Mouse (Mus musculus) forebrain, embryonic 14.5 days (tissue): ENCODE results near the gene Ccdc110. TPM values are rescaled to one million over a fixed set of nuclear protein-coding genes. Genes with fewer than 3 reads are reported as not detected.

Source experiments
- ATAC-seq: fragments of 200-750 bp; cut with Nextera tagmentation; 2 replicates; pipeline ENCODE4 v1.8.0; 2017; ENCODE audit warnings: mild to moderate bottlenecking, moderate library complexity
- DNase-seq: peaks from one replicate; pipeline ENCODE4 v3.0.0-alpha.2; 2015; ENCODE audit warnings: low spot score
- H3K27ac ChIP-seq: fragments of 300-500 bp; sonication (generic); 2 replicates; pipeline ENCODE4 v1.5.1; 2014; ENCODE audit warnings: low read depth, mild to moderate bottlenecking, control low read depth, low read length, moderate library complexity
- H3K27me3 ChIP-seq: fragments of 300-500 bp; sonication (generic); replicated peaks from 2 replicates; pipeline ENCODE4 v1.6.1; 2014; ENCODE audit warnings: low read length, control low read depth, mixed read lengths; ENCODE audit not compliant: control insufficient read depth, insufficient read depth
- H3K36me3 ChIP-seq: fragments of 300-500 bp; sonication (generic); 2 replicates; pipeline ENCODE4 v1.6.1; 2014; ENCODE audit warnings: low read length, control low read depth; ENCODE audit not compliant: control insufficient read depth, insufficient read depth
- H3K4me1 ChIP-seq: fragments of 300-500 bp; sonication (generic); 2 replicates; pipeline ENCODE4 v1.6.1; 2014; ENCODE audit warnings: antibody characterized with exemption, low read length, control low read depth; ENCODE audit not compliant: control insufficient read depth, insufficient read depth
- H3K4me2 ChIP-seq: fragments of 300-500 bp; sonication (generic); 2 replicates; pipeline ENCODE4 v1.6.1; 2014; ENCODE audit warnings: mild to moderate bottlenecking, control low read depth, low read length
- H3K4me3 ChIP-seq: fragments of 300-500 bp; sonication (generic); 2 replicates; pipeline ENCODE4 v1.5.1; 2014; ENCODE audit warnings: low read depth, low read length, control low read depth
- H3K9ac ChIP-seq: fragments of 300-500 bp; sonication (generic); 2 replicates; pipeline ENCODE4 v1.6.1; 2014; ENCODE audit warnings: mild to moderate bottlenecking, low read length, control low read depth, moderate library complexity
- H3K9me3 ChIP-seq: fragments of 300-500 bp; sonication (generic); replicated peaks from 2 replicates; pipeline ENCODE4 v1.6.1; 2016; ENCODE audit warnings: low read length, control low read depth, mixed read lengths; ENCODE audit not compliant: control insufficient read depth
- WGBS: fragments of 180-500 bp; shearing (Covaris S2); extraction: QIAGEN DNeasy Blood & Tissue Kit; methylation state at CpG from one replicate; pipeline ENCODE4 v1.1.7; 2014; 5-methylcytosine and 5-hydroxymethylcytosine counted together
- polyA plus RNA-seq: library from polyadenylated mRNA; unstranded; fragments of >200 nt; fragmentation: Nextera tagmentation; extraction: Ambion mirVana; gene quantifications from 2 replicates; pipeline ENCODE4 v1.2.1, GENCODE M21; 2014

The Ccdc110 gene
- polyA plus RNA-seq, 1 experiment from 2014 or later, result 0.17 TPM

DNA sequence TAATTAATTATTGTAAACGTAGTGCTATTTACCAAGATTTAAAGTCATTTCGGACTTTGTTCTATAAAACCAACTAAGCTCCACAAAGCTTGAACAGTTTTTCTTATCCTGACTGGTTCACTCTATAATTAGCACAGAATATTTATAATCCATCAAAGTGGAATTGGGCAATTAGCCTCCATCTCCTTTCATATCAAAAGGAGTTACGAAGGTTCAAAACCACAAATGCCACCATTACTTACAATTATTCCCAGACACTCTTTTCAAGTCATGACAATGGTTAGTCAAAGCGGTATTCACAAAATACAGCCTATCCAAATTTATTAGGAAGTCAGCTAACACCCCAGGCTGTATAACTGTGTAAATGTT, 28.2 kb upstream of the Ccdc110 start:
- Histone ChIP-seq H3K4me2 (no peak overlapping the region), H3K9ac (no peak overlapping the region), H3K36me3 (no peaks in the 10 kb centered on the region), H3K27me3 (no peaks in the 10 kb centered on the region), H3K27ac (no peak overlapping the region), H3K9me3 (no peaks in the 10 kb centered on the region), H3K4me3 (no peak overlapping the region), H3K4me1 (peaks cover 7% of the 10 kb centered on the region; the same call in 1 of the 2 replicates)
- ATAC-seq (peak; percentile 43; the same call in 1 of the 2 replicates), DNase-seq (peak; percentile 49)
- 11% methylated on average over 4 of the region's 4 CpGs for WGBS

DNA sequence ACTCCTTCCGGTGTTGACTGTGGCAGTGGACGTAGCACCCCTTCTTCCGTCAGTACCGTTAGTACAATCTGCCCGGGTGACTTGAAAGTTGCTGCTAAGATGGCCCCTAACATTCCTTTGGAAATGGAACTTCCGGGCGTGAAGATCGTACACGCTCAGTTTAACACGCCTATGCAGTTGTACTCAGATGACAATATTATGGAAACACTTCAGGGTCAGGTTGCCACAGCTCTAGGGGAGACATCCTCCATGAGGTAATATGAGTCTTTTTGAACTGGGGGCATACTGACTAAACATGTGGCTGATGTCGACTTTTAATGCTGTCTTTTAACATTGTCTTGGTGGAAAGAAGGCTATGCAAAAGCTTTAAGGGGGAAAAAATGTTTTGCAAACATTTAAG, 20.7 kb upstream of the Ccdc110 start:
- Histone ChIP-seq H3K27me3 (no peaks in the 10 kb centered on the region), H3K36me3 (no peaks in the 10 kb centered on the region), H3K9ac (no peak overlapping the region), H3K4me1 (peaks cover 2% of the 10 kb centered on the region; the same call in 1 of the 2 replicates), H3K4me2 (no peak overlapping the region), H3K4me3 (no peak overlapping the region), H3K9me3 (no peaks in the 10 kb centered on the region), H3K27ac (no peak overlapping the region)
- WGBS, result 94% methylated on average over 11 of the region's 11 CpGs
- ATAC-seq (no peak), DNase-seq (no peak)

DNA sequence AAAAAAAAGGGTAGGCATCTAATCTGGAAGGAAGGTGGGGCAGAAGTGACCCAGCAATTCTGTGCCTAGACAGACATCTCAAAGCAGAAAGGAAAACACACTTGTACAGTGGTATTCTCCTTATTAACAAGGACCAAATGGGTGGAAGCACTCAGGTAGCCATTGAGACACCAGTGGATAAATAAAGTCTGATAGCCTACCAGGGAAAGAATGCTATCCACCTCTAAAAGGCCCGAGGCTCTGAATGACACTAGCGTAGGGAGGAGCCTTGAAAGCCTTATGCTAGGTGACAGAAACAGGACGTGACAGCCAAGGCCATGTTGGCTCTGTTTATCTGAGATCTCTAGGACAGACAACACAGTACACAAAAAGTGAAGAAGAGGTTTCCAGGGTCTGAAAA, 17.9 kb upstream of the Ccdc110 start:
- Histone ChIP-seq H3K9ac (no peak overlapping the region), H3K4me3 (no peak overlapping the region), H3K4me2 (no peak overlapping the region), H3K27me3 (no peaks in the 10 kb centered on the region), H3K27ac (no peak overlapping the region), H3K36me3 (no peaks in the 10 kb centered on the region), H3K4me1 (no peaks in the 10 kb centered on the region), H3K9me3 (no peaks in the 10 kb centered on the region)
- no peak for ATAC-seq
- WGBS, result 88% methylated on average over 3 of the region's 3 CpGs
- DNase-seq, result no peak

DNA sequence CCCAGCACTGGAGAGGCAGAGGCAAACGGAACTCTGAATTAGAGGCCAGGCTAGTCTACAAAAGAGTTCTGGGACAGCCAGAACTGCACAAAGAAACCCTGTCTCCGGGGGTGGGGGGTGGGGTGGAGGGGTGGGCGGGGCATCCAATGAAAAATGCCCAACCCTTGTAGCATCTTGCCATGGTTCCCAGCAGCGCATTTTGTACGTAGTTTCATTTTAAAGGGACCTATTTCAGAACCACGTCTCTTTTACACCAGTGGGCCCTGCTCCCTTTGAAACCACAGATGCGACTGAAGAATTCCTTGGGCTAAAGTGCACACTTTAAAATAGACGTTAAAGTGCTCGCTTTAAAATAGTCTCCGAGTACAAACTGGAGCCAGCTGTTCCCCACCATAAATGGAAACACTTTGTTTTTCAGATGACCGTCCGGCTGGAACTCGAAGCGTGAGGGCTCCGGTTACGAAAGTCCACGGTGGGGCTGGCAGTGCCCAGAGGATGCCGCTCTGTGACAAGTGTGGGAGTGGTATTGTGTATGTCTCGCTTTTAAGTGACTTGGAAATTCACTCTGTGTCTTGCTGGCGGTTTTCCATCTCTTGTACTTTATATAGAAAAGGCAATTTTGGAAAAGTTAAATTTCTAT, 17.3 kb upstream of the Ccdc110 start:
- DNase-seq (no peak), ATAC-seq (no peak)
- Histone ChIP-seq H3K4me1 (no peaks in the 10 kb centered on the region), H3K9ac (no peak overlapping the region), H3K27ac (no peak overlapping the region), H3K27me3 (no peaks in the 10 kb centered on the region), H3K9me3 (no peaks in the 10 kb centered on the region), H3K36me3 (no peaks in the 10 kb centered on the region), H3K4me2 (no peak overlapping the region), H3K4me3 (no peak overlapping the region)
- 84% methylated on average over 20 of the region's 20 CpGs for WGBS

DNA sequence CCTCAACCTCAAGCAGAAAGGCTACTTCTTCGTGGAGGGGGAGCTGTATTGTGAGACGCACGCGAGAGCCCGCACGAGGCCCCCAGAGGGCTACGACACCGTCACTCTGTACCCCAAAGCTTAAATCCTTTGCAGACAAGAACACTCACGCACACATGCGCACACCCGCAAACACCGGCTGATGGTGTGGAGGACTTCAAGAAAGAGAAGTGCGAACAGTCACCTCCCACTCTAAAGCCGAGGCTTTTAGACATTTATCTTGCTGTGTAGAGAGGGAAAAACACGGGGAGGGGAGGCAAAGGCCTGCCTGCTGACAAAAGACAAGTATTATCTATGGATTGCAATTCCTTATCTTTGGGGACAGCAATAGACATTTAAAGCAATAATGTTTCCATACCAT, 15.5 kb upstream of the Ccdc110 start:
- Histone ChIP-seq H3K36me3 (no peaks in the 10 kb centered on the region), H3K27ac (no peak overlapping the region), H3K9ac (no peak overlapping the region), H3K27me3 (no peaks in the 10 kb centered on the region), H3K9me3 (no peaks in the 10 kb centered on the region), H3K4me1 (no peaks in the 10 kb centered on the region), H3K4me2 (no peak overlapping the region), H3K4me3 (no peak overlapping the region)
- no peak for ATAC-seq
- 88% methylated on average over 15 of the region's 15 CpGs for WGBS
- no peak for DNase-seq

DNA sequence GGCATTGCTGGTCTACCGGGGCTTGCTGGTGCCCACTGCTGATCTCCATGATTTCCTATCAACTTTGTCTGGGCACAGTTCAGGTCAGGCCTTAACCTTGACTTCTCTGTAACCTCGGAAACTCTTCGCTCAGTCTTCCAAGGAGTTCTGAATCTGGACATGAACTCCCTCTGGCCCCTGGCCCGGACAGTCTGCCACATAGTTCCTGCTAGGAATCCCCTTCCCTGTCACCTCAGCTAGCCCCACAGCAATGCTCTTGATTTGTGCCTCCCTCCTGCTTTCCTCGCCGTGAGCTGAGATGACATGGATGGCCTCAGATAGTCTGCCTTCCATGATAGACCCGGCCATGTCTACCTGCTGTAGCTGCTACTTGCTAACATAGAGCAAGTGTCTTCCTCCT, 14.0 kb upstream of the Ccdc110 start:
- Histone ChIP-seq H3K36me3 (no peaks in the 10 kb centered on the region), H3K4me1 (no peaks in the 10 kb centered on the region), H3K9me3 (no peaks in the 10 kb centered on the region), H3K27me3 (no peaks in the 10 kb centered on the region), H3K4me3 (no peak overlapping the region), H3K27ac (no peak overlapping the region), H3K4me2 (no peak overlapping the region), H3K9ac (no peak overlapping the region)
- ATAC-seq, result no peak
- no peak for DNase-seq
- WGBS, result 96% methylated on average over 7 of the region's 7 CpGs

DNA sequence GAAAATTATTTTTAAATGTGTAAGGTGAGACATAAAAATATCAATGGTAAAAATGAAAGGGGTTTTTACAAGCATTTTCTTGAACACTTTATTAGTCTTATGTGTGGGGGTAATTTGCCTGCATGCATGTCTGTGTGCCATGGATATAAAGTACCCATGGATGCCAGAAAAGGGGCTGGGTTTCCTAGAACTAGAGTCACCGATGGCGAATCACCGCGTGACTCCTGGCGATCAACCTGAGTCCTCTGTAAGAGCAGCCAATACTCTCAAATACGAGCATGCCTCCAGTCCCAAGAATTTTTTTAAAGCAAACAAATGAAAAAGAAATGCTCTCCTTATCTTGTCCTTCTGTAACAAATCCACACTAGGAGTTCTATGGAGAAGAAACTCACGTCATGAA, 12.3 kb upstream of the Ccdc110 start:
- no peaks in the 10 kb centered on the region for H3K9me3 ChIP-seq
- DNase-seq (no peak), ATAC-seq (no peak)
- no peak overlapping the region for H3K27ac ChIP-seq
- H3K36me3 ChIP-seq, result no peaks in the 10 kb centered on the region
- H3K27me3 ChIP-seq, result no peaks in the 10 kb centered on the region
- H3K4me2 ChIP-seq, result no peak overlapping the region
- WGBS, result 97% methylated on average over 7 of the region's 7 CpGs
- H3K4me3 ChIP-seq, result no peak overlapping the region
- H3K4me1 ChIP-seq, result no peaks in the 10 kb centered on the region
- H3K9ac ChIP-seq, result no peak overlapping the region

DNA sequence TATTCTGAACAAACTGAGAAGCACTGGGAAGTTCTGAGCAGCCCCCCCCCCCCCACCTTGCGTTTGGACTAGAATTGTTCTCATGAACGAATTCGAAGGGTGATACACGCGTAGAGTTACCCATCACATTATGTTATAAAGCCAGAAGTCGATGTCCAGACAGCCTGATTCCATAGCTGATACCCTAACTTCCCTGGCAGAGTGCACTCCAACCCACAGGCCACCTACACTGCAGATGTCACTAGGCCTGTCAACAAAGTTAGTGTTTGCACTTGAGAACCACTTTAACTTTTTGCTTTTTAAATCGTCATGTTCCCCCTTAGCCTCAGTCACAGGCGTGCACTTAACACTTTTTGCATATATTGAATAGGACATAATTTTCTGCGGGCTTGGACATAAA, 2.6 kb downstream of the Ccdc110 start:
- H3K27me3 ChIP-seq, result no peaks in the 10 kb centered on the region
- H3K4me2 ChIP-seq, result no peak overlapping the region
- no peaks in the 10 kb centered on the region for H3K9me3 ChIP-seq
- no peak overlapping the region for H3K27ac ChIP-seq
- ATAC-seq (no peak), DNase-seq (no peak)
- no peak overlapping the region for H3K4me3 ChIP-seq
- H3K36me3 ChIP-seq, result no peaks in the 10 kb centered on the region
- H3K4me1 ChIP-seq, result no peaks in the 10 kb centered on the region
- 93% methylated on average over 9 of the region's 9 CpGs for WGBS
- H3K9ac ChIP-seq, result no peak overlapping the region

DNA sequence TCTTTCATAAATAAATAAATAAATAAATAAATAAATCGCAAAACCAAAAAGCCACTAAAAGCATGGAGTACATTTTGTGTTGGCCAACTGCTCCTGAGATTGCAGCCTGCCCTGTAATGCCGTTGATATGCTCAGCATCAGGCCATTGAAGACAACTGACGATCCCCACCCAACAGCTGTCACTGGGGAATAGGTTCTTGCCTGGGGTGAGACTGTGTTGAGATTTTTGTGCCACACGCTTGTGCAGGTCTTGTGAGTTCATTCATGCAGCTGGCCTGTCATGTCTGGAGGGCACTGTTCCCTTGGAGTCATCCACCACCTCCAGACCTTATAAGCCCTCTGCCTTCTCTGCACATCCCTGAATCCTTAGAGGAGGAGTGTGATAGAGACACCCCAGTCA, 11.9 kb downstream of the Ccdc110 start:
- ATAC-seq, result no peak
- no peak overlapping the region for H3K4me2 ChIP-seq
- no peak overlapping the region for H3K4me3 ChIP-seq
- no peaks in the 10 kb centered on the region for H3K27me3 ChIP-seq
- H3K36me3 ChIP-seq, result no peaks in the 10 kb centered on the region
- H3K27ac ChIP-seq, result no peak overlapping the region
- no peak overlapping the region for H3K9ac ChIP-seq
- no peaks in the 10 kb centered on the region for H3K4me1 ChIP-seq
- DNase-seq, result no peak
- 93% methylated on average over 4 of the region's 4 CpGs for WGBS
- H3K9me3 ChIP-seq, result no peaks in the 10 kb centered on the region
